Mouse (Mus musculus) heart, embryonic 15.5 days (tissue): ENCODE results near the gene Coch. TPM values are rescaled to one million over a fixed set of nuclear protein-coding genes. Genes with fewer than 3 reads are reported as not detected.
"Not testable (repeated sequence)": the region's sequence is repeated elsewhere in the genome, so short reads cannot be mapped to it uniquely, and the experiment has no call there.

Source experiments
- ATAC-seq: fragments of 200-750 bp; cut with Nextera tagmentation; replicated peaks from 2 replicates; pipeline ENCODE4 v1.8.0; 2017; ENCODE audit warnings: low read depth, moderate TSS enrichment; ENCODE audit not compliant: insufficient number of reproducible peaks, insufficient read depth, low FRiP score
- H3K27ac ChIP-seq: fragments of 300-500 bp; sonication (generic); 2 replicates; pipeline ENCODE4 v1.5.1; 2015; ENCODE audit warnings: mild to moderate bottlenecking, inconsistent platforms
- H3K27me3 ChIP-seq: fragments of 300-500 bp; sonication (generic); 2 replicates; pipeline ENCODE4 v1.6.1; 2015; ENCODE audit warnings: inconsistent platforms
- H3K36me3 ChIP-seq: fragments of 300-500 bp; sonication (generic); 2 replicates; pipeline ENCODE4 v1.6.1; 2015; ENCODE audit warnings: mild to moderate bottlenecking, inconsistent platforms
- H3K4me1 ChIP-seq: fragments of 300-500 bp; sonication (generic); replicated peaks from 2 replicates; pipeline ENCODE4 v1.6.1; 2015; ENCODE audit warnings: inconsistent platforms
- H3K4me2 ChIP-seq: fragments of 300-500 bp; sonication (generic); 2 replicates; pipeline ENCODE4 v1.6.1; 2015; ENCODE audit warnings: inconsistent platforms, mild to moderate bottlenecking, moderate library complexity
- H3K4me3 ChIP-seq: fragments of 300-500 bp; sonication (generic); 2 replicates; pipeline ENCODE4 v1.5.1; 2015; ENCODE audit warnings: mild to moderate bottlenecking, inconsistent platforms
- H3K9ac ChIP-seq: fragments of 300-500 bp; sonication (generic); 2 replicates; pipeline ENCODE4 v1.6.1; 2015; ENCODE audit warnings: mild to moderate bottlenecking, inconsistent platforms
- H3K9me3 ChIP-seq: fragments of 300-500 bp; sonication (generic); replicated peaks from 2 replicates; pipeline ENCODE4 v1.6.1; 2016; ENCODE audit warnings: inconsistent platforms
- WGBS: fragments of 180-500 bp; shearing (Covaris S2); methylation state at CpG from one replicate; pipeline ENCODE4 v1.1.7; 2015; ENCODE audit warnings: mixed read lengths; 5-methylcytosine and 5-hydroxymethylcytosine counted together
- polyA plus RNA-seq: library from polyadenylated mRNA; unstranded; fragments of >200 nt; fragmentation: Nextera tagmentation; extraction: Ambion mirVana; gene quantifications from 2 replicates; pipeline ENCODE4 v1.2.1, GENCODE M21; 2015

Coch gene
- polyA plus RNA-seq, 1 experiment from 2014 or later: 1.4 TPM

GRCm38 (mm10) chr12:51641871-51642270, 48.7 kb downstream of the Coch start:
- H3K27ac ChIP-seq: no peak overlapping the region
- H3K4me2 ChIP-seq: no peak overlapping the region
- 0 out of 2 replicates have a peak, but pooled peaks cover 5% of the 10 kb centered on the region for H3K36me3 ChIP-seq
- H3K4me1 ChIP-seq: 0 out of 2 replicates have a peak, but pooled peaks cover 3% of the 10 kb centered on the region
- ATAC-seq: 0 out of 2 replicates have a peak, but pooled peaks have one; percentile 35
- whole genome bisulfite sequencing: 22% methylated on average over 6 of the region's 6 CpGs
- no peak overlapping the region for H3K4me3 ChIP-seq
- H3K27me3 ChIP-seq: no peaks in the 10 kb centered on the region
- H3K9ac ChIP-seq: no peak overlapping the region
- H3K9me3 ChIP-seq: no peaks in the 10 kb centered on the region

GRCm38 (mm10) chr12:51649401-51649800, 56.3 kb downstream of the Coch start:
- H3K4me3 ChIP-seq, H3K27me3 ChIP-seq, ATAC-seq, H3K27ac ChIP-seq, H3K9me3 ChIP-seq, H3K4me1 ChIP-seq, H3K4me2 ChIP-seq, H3K9ac ChIP-seq: not testable (repeated sequence)
- peaks cover 28% of the 10 kb centered on the region for H3K36me3 ChIP-seq

Other genes with a start within 250 kb of the Coch start
- gene G2e3, start 245.3 kb upstream of the Coch start, polyA plus RNA-seq: 17.7 and 18.7 TPM in 2 replicates
- 56.4 and 56.9 TPM in 2 replicates for gene Scfd1, start 215.8 kb upstream of the Coch start, polyA plus RNA-seq
- gene Ap4s1, start 97.7 kb downstream of the Coch start, polyA plus RNA-seq: 32.7 and 37.5 TPM in 2 replicates
- gene Strn3, start 98.6 kb downstream of the Coch start, polyA plus RNA-seq: 34.9 and 38.4 TPM in 2 replicates
- gene Hectd1, start 236.2 kb downstream of the Coch start, polyA plus RNA-seq: 30.8 and 32.4 TPM in 2 replicates